Mouse (Mus musculus): ENCODE measurements around the gene Cd79a. TPM values are rescaled to one million over a fixed set of nuclear protein-coding genes. Genes with fewer than 3 reads are reported as not detected.

Gene Cd79a
- polyA plus RNA-seq, 1 experiment = 0.04 TPM

DNA sequence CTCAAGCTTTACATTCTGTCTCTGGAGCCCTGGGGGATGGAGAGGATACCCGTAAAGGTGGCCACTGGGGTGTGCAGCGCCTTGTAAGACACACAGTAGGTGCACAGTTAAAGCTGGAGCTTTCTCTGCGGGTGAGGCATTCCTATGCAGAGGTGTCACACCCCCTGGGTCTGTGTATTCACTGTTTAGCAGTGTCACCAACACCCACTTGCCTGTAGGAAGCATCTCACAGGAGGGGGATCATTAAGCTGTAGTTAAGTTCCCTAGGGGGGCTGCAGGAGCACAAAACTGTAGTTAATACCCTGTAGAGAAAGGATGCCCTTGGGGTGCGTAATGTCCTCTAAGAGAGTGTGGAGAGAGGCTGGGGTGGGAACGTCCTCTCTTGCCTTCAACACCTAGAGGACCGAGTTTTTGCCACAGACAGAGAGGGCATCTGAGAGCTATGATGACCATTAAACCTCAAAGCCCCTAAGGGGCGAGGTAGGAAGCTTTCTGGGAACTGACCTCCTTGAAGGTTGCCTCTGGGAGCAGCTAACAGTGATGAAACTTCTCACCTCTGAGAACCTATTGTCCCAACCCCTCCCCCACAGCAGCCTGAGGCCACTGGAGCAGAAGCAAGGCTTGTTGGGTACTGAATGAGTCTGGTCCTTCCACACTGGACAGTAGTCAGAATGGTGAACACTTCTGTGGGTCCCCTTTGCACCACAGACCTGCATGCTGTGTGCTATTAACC lies 50.3 kb downstream of the Cd79a start:
- no peak for TF ChIP-seq GATA1 (IDR thresholded peaks at IDR 0.05; ENCODE audit: low read length)

DNA sequence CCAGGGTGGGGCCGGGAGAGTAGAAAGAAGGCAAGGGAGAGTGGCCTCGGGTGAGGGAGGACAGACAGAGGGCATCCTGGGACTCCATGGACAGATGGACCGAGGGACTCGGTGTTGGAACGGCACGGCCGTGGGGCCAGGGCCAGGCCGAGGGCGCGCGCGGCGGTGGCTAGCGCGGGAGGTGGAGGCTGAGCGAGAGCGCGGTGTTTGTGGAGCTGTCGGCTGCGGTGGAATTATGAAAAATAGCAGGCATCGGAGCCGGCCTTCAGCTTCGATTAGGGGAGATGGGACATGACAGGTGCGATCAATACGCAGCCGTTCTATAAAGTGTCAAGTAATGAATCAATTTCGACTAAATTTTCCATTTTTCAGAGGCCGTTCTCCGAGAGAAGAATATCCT lies 51.6 kb downstream of the Cd79a start:
- no peak for TF ChIP-seq GATA1 (IDR thresholded peaks at IDR 0.05; ENCODE audit: low read length)

DNA sequence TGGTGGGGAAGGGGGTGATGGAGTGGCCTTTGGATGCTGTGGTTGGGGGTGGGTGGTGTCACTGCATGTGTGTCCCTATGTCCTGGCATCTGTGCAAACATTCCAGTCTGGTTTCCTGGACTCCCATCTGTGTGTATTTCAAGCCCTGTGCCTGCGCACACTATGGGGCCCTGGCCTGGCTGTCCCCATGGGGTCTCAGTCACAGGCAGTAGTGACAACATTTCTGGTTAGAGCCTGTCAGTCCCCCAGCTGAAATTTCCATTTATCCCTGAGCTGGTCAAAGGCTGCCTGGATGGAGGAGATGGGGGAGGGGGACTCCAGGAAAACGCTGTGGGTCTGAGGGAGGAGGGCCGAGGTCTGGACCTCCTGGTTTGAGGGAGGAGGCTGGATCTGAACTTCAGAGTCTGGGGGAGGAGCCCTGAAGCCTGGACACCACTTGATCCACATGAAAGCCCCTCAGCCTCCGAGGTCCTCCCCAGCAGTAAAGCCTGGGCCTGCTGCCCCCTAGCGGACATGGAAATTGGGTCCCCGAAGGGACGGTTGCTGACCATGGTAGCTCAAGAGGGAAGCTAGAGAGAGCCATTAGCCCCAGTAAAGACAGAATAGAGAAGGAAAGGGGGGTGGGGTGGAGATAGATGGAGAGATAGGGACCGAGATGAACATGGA lies 52.9 kb downstream of the Cd79a start:
- TF ChIP-seq GATA1 (IDR thresholded peaks at IDR 0.05; ENCODE audit: low read length) = no peak

Other genes starting within 250 kb of the Cd79a start
- not detected in 2 replicates for gene Tex101, start 220.7 kb upstream of the Cd79a start, polyA plus RNA-seq (2012)
- not detected in 2 replicates for gene BC049730, start 188.1 kb upstream of the Cd79a start, polyA plus RNA-seq (2012)
- gene Gm4763, start 170.5 kb upstream of the Cd79a start, polyA plus RNA-seq (2012) = not detected in 2 replicates
- gene Cd177, start 137.1 kb upstream of the Cd79a start, polyA plus RNA-seq (2012) = 0.04 and 0.10 TPM in 2 replicates
- not detected in 2 replicates for gene Ceacam10, start 120.2 kb upstream of the Cd79a start, polyA plus RNA-seq (2012)
- gene Gm9844, start 35.2 kb upstream of the Cd79a start, polyA plus RNA-seq (2012) = 0.15 and 0.21 TPM in 2 replicates
- gene Lypd4, start 27.4 kb upstream of the Cd79a start, polyA plus RNA-seq (2012) = not detected in 2 replicates
- gene Dmrtc2, start 27.3 kb upstream of the Cd79a start, polyA plus RNA-seq (2012) = not detected in 2 replicates
- 4,389 and 5,872 TPM in 2 replicates for gene Rps19, start 13.0 kb upstream of the Cd79a start, polyA plus RNA-seq (2012)
- 464 and 499 TPM in 2 replicates for gene Arhgef1, start 5.5 kb downstream of the Cd79a start, polyA plus RNA-seq (2012)
- gene Gm4881, start 47.1 kb downstream of the Cd79a start, polyA plus RNA-seq (2012) = not detected in 2 replicates
- gene Rabac1, start 75.4 kb downstream of the Cd79a start, polyA plus RNA-seq (2012) = 164 and 218 TPM in 2 replicates
- 0.05 and 0.12 TPM in 2 replicates for gene Atp1a3, start 108.6 kb downstream of the Cd79a start, polyA plus RNA-seq (2012)
- 137 and 175 TPM in 2 replicates for gene Grik5, start 175.0 kb downstream of the Cd79a start, polyA plus RNA-seq (2012)
- 70.8 and 77.5 TPM in 2 replicates for gene Zfp574, start 175.2 kb downstream of the Cd79a start, polyA plus RNA-seq (2012)